Mouse (Mus musculus) lung, embryonic 15.5 days (tissue): ENCODE results near the gene Zfp69. TPM values are rescaled to one million over a fixed set of nuclear protein-coding genes. Genes with fewer than 3 reads are reported as not detected.

ENCODE experiments used
- ATAC-seq: fragments of 200-750 bp; cut with Nextera tagmentation; 2 replicates; pipeline ENCODE4 v1.8.0; 2017; ENCODE audit warnings: moderate number of reproducible peaks, borderline replicate concordance; ENCODE audit not compliant: low FRiP score, low TSS enrichment; ENCODE audit errors: extremely low read depth
- H3K27ac ChIP-seq: fragments of 300-500 bp; sonication (generic); 2 replicates; pipeline ENCODE4 v1.5.1; 2015; ENCODE audit warnings: moderate library complexity, mild to moderate bottlenecking, inconsistent platforms
- H3K27me3 ChIP-seq: fragments of 300-500 bp; sonication (generic); 2 replicates; pipeline ENCODE4 v1.6.1; 2015; ENCODE audit warnings: inconsistent platforms
- H3K36me3 ChIP-seq: fragments of 300-500 bp; sonication (generic); 2 replicates; pipeline ENCODE4 v1.6.1; 2015; ENCODE audit warnings: inconsistent platforms
- H3K4me1 ChIP-seq: fragments of 300-500 bp; sonication (generic); 2 replicates; pipeline ENCODE4 v1.6.1; 2015; ENCODE audit warnings: inconsistent platforms
- H3K4me2 ChIP-seq: fragments of 300-500 bp; sonication (generic); 2 replicates; pipeline ENCODE4 v1.6.1; 2015; ENCODE audit warnings: inconsistent platforms, mild to moderate bottlenecking, moderate library complexity
- H3K4me3 ChIP-seq: fragments of 300-500 bp; sonication (generic); 2 replicates; pipeline ENCODE4 v1.5.1; 2015; ENCODE audit warnings: mild to moderate bottlenecking, inconsistent platforms
- H3K9ac ChIP-seq: fragments of 300-500 bp; sonication (generic); 2 replicates; pipeline ENCODE4 v1.6.1; 2015; ENCODE audit warnings: inconsistent platforms
- H3K9me3 ChIP-seq: fragments of 300-500 bp; sonication (generic); 2 replicates; pipeline ENCODE4 v1.6.1; 2016; ENCODE audit warnings: inconsistent platforms
- WGBS: fragments of 180-500 bp; shearing (Covaris S2); methylation state at CpG from one replicate; pipeline ENCODE4 v1.1.7; 2015; 5-methylcytosine and 5-hydroxymethylcytosine counted together
- polyA plus RNA-seq: library from polyadenylated mRNA; unstranded; fragments of >200 nt; fragmentation: Nextera tagmentation; extraction: Ambion mirVana; gene quantifications from 2 replicates; pipeline ENCODE4 v1.2.1, GENCODE M21; 2015

Gene Zfp69
- polyA plus RNA-seq, 1 experiment from 2014 or later: 10.0 TPM

DNA sequence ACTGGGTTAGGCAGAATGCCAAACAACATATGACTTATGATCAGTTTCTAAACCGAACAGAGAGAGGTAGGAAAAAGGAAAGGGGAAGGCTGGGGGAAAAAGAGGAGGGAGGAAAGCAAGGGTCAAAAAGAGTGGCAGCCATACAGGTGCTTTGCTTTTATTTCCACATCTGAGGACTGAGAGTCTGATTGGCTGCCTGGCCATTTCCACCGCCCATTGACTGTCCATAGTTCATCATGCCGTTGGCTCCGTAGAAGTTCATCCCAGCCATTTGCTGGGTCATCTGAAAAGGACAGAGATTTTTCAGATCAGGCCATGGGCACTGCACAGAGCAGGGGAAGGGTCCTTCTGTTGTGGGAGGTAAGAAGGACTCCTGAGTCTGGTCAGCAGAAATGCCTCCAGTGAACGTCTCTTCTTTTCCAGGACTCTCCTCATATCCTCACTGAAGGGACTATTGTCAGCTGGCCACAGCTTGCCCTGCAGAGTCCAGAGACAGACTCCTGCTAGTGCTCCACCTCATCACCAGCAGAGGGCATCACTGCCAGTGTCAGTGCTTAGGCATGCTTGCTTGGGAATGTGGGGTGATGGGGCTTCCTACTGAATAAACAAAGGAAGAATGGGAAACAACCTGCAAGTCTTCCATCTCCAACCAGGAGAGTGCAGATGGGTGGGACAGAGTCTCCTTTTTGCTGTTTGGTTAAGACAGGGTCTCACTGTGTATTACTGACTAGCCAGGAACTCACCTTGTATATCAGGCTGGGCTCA, 18.1 kb upstream of the Zfp69 start:
- Histone ChIP-seq H3K9ac (no peak overlapping the region), H3K36me3 (peaks cover 14% of the 10 kb centered on the region; the same call in 1 of the 2 replicates), H3K4me1 (no peaks in the 10 kb centered on the region), H3K9me3 (no peaks in the 10 kb centered on the region), H3K4me3 (no peak overlapping the region), H3K27me3 (no peaks in the 10 kb centered on the region), H3K27ac (no peak overlapping the region), H3K4me2 (no peak overlapping the region)
- ATAC-seq: 0 out of 2 replicates have a peak, but pooled peaks have one; percentile 35
- 60% methylated on average over 5 of the region's 5 CpGs for WGBS

DNA sequence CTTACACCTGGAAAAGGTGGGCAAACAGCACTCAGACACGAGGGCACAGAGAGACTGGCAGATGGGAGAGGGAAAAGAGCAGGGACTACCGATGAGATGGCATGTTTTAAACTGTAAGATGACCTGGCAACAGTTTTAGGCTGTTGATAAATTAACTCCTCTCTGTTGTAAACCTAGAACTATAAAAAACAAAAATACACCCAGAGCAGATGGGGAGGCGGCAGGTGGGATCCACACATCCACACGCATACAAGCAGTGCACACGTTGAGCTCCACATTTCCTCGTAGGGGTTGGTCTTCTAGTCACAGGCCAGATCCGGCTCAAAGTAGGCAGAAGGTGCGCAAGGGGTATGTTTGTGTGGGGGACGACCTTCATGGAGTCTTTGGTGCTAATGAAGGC, 17.0 kb upstream of the Zfp69 start:
- Histone ChIP-seq H3K4me2 (no peak overlapping the region), H3K9ac (no peak overlapping the region), H3K27me3 (no peaks in the 10 kb centered on the region), H3K36me3 (peaks cover 7% of the 10 kb centered on the region; the same call in 1 of the 2 replicates), H3K4me3 (no peak overlapping the region), H3K4me1 (no peaks in the 10 kb centered on the region), H3K9me3 (no peaks in the 10 kb centered on the region), H3K27ac (no peak overlapping the region)
- WGBS: 82% methylated on average over 9 of the region's 9 CpGs
- ATAC-seq: no peak

DNA sequence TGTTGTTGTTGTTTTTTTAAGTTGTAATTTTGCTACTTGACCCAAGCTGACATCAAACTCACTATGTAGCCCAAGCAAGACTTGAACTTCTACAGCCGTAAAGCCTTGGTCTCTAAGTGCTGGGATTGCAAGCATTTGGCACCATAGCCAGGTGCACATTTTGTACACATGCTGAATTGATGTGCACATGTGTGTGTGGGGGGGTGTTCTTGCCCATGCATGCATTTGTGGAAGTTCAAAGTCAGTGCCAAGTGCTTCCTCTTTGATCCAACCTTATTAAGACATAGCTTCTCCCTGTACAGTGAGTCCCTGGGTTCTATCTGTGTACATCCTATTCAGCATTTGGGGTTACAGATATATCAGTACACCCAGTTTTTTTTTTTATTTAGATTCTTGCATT, 4.1 kb upstream of the Zfp69 start:
- H3K4me2 ChIP-seq: no peak overlapping the region
- H3K4me1 ChIP-seq: peaks cover 3% of the 10 kb centered on the region; the same call in 1 of the 2 replicates
- ATAC-seq: no peak
- 81% methylated on average over 1 of the region's 1 CpGs for WGBS
- no peak overlapping the region for H3K9ac ChIP-seq
- no peak overlapping the region for H3K27ac ChIP-seq
- no peak overlapping the region for H3K4me3 ChIP-seq
- H3K9me3 ChIP-seq: no peaks in the 10 kb centered on the region
- no peaks in the 10 kb centered on the region for H3K27me3 ChIP-seq
- no peaks in the 10 kb centered on the region for H3K36me3 ChIP-seq

DNA sequence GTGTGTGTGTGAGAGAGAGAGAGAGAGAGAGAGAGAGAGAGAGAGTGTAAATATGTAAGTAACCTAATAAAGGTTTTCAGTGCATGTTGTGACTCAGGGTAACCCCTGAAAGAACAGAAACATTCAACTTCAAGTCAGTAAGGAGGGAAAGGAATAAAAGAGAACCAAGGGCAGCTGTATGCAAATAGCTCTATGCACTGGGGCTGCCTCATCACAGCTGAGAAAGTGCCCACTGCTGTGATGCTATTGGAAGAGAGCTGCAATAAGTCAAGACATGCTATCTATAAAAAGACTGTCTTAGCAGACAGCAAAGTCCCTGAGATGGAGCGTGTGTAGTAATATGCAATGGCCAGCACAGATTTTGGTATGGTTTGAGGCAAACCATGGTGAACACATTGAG, 2.2 kb upstream of the Zfp69 start:
- Histone ChIP-seq H3K4me1 (peaks cover 6% of the 10 kb centered on the region; the same call in 1 of the 2 replicates), H3K4me2 (no peak overlapping the region), H3K27ac (no peak overlapping the region), H3K36me3 (no peaks in the 10 kb centered on the region), H3K9me3 (no peaks in the 10 kb centered on the region), H3K4me3 (no peak overlapping the region), H3K9ac (no peak overlapping the region), H3K27me3 (no peaks in the 10 kb centered on the region)
- WGBS: 81% methylated on average over 1 of the region's 1 CpGs
- ATAC-seq: no peak

DNA sequence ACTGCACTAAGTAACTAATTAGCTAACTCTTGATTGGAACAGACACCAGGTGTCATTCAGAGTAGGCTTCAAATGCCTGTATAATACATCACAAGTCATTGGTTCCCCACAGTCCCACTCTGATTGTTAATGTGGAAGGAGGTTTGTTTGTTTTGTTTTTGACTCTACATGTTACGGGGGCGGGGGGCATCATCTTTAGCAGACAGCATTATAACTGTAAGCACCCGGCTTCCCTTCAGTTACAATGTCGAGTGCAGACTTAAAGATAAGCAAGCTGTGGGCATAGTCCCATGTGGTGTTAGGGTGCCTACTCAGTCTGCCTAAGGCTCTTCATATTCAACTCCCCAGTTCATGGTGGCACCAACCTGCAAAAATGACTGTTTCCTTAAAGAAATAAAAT, 1.5 kb upstream of the Zfp69 start:
- Histone ChIP-seq H3K9me3 (no peaks in the 10 kb centered on the region), H3K27me3 (no peaks in the 10 kb centered on the region), H3K27ac (no peak overlapping the region), H3K36me3 (no peaks in the 10 kb centered on the region), H3K4me1 (peaks cover 6% of the 10 kb centered on the region; the same call in 1 of the 2 replicates), H3K4me2 (no peak overlapping the region), H3K9ac (no peak overlapping the region), H3K4me3 (no peak overlapping the region)
- WGBS: 64% methylated on average over 4 of the region's 4 CpGs
- ATAC-seq: no peak

DNA sequence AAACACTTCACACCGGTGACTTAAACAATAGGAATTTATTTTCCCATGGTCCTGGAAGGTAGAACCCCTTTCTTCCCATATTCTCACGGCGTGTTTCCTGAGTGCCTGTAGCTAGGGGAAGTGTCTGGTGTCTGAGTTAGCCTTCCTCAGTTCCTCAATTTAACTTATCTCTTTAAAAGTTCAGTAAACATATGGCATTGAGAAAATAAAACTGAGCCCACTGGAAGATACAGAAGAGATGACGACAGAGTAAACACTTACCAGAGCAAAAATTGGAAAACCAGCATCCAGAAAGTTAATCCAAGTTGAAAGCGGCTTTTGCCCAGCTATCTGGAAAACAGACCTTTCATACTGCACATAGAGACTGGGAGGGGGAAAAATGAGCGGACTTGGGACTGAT, 664 bp upstream of the Zfp69 start:
- peaks cover 3% of the 10 kb centered on the region; the same call in 1 of the 2 replicates for H3K36me3 ChIP-seq
- peak overlapping the region; percentile 83 for H3K9ac ChIP-seq
- peaks cover 6% of the 10 kb centered on the region; the same call in 1 of the 2 replicates for H3K4me1 ChIP-seq
- no peaks in the 10 kb centered on the region for H3K27me3 ChIP-seq
- ATAC-seq: no peak
- peak overlapping the region; percentile 85; the same call in 1 of the 2 replicates for H3K27ac ChIP-seq
- H3K4me2 ChIP-seq: peak overlapping the region; percentile 80
- no peaks in the 10 kb centered on the region for H3K9me3 ChIP-seq
- 25% methylated on average over 6 of the region's 6 CpGs for WGBS
- H3K4me3 ChIP-seq: peak overlapping the region; percentile 82

DNA sequence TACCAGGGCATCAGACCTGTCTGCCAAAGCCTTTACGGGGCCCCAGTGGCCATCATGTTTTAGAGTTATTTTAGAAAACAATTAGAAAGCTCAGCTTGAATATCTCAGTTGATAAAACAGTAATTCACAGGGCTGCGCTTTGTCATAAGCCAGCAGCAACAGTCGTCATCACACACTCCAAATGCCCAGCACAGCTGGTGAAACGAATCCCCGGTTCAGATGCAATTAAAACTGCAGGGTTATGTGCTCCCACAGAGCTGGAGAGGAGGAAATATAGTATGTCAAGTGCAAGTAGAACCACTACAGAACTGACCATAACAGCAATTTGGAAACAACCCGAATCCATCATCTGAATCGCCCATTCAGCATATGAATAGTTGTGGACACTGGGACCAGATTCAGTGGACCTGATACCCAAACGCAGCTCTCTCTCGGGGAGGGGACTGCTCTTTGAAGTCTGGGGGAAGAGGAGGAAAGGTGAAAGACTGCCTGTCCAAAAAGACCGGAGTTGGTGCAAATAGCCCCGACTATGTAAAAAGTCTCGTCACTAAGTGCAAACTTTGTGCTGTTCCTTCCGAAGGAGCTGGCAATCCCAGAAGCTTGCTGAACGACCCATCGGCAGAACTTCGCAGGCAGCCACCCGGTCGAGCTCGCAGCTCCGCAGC, 604 bp downstream of the Zfp69 start:
- peak; percentile 15; the same call in 1 of the 2 replicates for ATAC-seq
- peaks cover 3% of the 10 kb centered on the region; the same call in 1 of the 2 replicates for H3K36me3 ChIP-seq
- H3K4me2 ChIP-seq: peak overlapping the region; percentile 80
- WGBS: 3% methylated on average over 20 of the region's 20 CpGs
- H3K27me3 ChIP-seq: no peaks in the 10 kb centered on the region
- H3K9ac ChIP-seq: peak overlapping the region; percentile 83
- H3K4me1 ChIP-seq: peaks cover 6% of the 10 kb centered on the region; the same call in 1 of the 2 replicates
- H3K9me3 ChIP-seq: no peaks in the 10 kb centered on the region
- peak overlapping the region; percentile 85 for H3K27ac ChIP-seq
- peak overlapping the region; percentile 82 for H3K4me3 ChIP-seq

DNA sequence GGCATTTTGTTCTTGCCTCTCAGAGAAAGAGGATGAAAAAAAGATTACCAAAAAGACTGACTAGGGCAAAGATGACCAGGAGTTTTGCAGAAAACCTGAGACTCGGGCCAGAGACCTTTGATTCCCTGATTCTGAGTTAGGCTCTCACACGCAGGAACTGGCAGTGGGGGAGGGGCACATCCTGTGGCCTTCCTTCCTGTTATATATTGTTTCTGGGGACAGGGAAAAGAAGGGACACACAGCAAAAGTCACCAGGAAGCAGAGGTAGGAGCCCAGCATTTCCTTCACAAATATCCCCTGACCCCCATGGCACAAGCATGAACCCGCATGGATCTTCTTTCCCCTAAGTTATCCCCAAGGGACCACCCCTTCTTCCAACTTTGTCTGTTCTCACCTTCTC, 2.6 kb downstream of the Zfp69 start:
- peaks cover 6% of the 10 kb centered on the region; the same call in 1 of the 2 replicates for H3K4me1 ChIP-seq
- H3K9ac ChIP-seq: no peak overlapping the region
- peak overlapping the region; percentile 80 for H3K4me2 ChIP-seq
- H3K27me3 ChIP-seq: no peaks in the 10 kb centered on the region
- WGBS: 53% methylated on average over 3 of the region's 3 CpGs
- ATAC-seq: no peak
- H3K4me3 ChIP-seq: no peak overlapping the region
- H3K9me3 ChIP-seq: no peaks in the 10 kb centered on the region
- peak overlapping the region; percentile 29 for H3K27ac ChIP-seq
- peaks cover 7% of the 10 kb centered on the region; the same call in 1 of the 2 replicates for H3K36me3 ChIP-seq

DNA sequence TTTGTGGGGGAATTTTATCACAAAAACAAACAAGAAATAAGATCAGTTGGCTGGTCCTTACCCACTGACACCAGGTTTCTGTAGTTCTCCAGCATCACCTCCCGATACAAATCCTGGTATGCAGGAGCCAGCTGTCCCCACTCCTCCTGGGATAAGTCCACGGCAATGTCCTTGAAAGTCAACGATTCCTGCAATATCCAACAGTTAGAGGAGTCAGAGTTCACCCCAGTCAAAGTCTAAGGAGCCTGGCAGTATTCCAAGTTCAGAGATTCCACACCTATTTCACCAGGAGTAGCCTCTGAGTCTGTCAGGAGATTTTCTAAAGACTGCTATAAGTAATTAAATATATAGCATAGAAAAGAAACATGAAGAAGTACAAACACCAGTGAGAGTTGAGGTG, 16.5 kb downstream of the Zfp69 start:
- 66% methylated on average over 3 of the region's 3 CpGs for WGBS
- H3K36me3 ChIP-seq: peaks cover 13% of the 10 kb centered on the region; the same call in 1 of the 2 replicates

DNA sequence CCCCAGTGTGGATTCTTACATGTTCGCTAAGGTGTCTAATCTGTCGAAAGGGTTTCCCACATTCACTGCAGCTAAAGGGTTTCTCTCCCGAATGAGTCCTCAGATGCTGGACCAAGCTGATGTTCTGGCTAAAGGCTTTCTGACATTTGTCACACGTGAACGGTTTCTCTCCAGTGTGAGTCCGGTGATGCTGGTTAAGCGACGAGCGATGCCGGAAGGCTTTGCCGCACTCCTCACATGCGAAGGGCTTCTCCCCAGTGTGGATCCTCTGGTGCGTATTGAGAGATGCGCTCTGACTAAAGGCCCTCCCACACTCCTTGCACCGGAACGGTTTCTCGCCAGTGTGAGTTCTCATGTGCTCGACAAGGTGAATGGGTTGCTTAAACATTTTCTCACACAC, 20.8 kb downstream of the Zfp69 start:
- Histone ChIP-seq H3K4me1 (no peaks in the 10 kb centered on the region), H3K36me3 (peaks cover 13% of the 10 kb centered on the region; the same call in 1 of the 2 replicates)

More for the DNA sequence above, 16.5 kb downstream of the Zfp69 start:
- no peak overlapping the region for H3K27ac ChIP-seq
- H3K9ac ChIP-seq: no peak overlapping the region
- H3K27me3 ChIP-seq: no peaks in the 10 kb centered on the region
- no peak for ATAC-seq
- no peaks in the 10 kb centered on the region for H3K9me3 ChIP-seq
- H3K4me3 ChIP-seq: no peak overlapping the region
- H3K4me2 ChIP-seq: no peak overlapping the region
- no peaks in the 10 kb centered on the region for H3K4me1 ChIP-seq

DNA sequence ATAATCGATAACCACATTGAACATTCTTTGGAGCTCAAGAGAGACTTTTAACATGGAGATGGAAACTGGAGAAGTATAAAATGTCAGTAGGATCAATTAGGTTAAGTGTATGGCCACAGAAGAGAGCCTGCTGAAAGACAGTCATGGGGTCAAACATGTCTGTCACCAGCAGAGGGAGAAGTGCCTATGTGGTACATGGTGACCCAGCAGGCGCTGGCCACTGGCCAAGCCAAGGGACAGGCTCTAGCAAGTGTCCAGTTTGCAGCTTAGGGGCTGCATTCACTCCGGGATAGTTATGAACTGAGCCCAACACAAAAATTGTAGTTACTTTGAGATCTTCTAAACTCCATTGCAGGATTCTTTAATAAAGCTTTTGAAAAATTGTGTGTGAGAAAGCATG, 22.8 kb downstream of the Zfp69 start:
- 73% methylated on average over 3 of the region's 3 CpGs for WGBS
- no peak for ATAC-seq

More for the DNA sequence above, 20.8 kb downstream of the Zfp69 start:
- Histone ChIP-seq H3K27me3 (no peaks in the 10 kb centered on the region), H3K9me3 (no peaks in the 10 kb centered on the region), H3K4me3 (no peak overlapping the region), H3K4me2 (no peak overlapping the region), H3K27ac (no peak overlapping the region), H3K9ac (no peak overlapping the region)
- 94% methylated on average over 18 of the region's 18 CpGs for WGBS
- ATAC-seq: no peak

DNA sequence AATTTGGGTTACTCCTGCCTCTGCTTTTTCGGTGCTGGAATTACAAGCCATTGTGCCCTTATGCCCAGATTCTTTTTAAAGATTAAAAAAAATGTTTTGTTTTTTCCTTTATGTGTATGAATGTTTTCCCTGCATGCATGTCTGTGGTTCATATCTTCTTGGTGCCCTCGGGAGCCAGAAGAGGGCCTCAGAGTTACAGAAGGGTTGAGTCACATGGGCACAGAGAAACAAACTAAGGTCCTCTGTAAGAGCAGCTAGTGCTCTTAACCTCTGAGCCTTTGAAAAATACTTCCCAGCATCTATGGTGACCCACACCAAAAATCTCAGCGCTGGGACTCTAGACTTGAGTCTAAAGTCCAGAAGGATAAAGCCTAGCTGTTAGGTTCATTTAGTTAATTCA, 26.1 kb downstream of the Zfp69 start:
- Histone ChIP-seq H3K27me3 (no peaks in the 10 kb centered on the region), H3K36me3 (peaks cover 25% of the 10 kb centered on the region), H3K4me3 (peak overlapping the region; percentile 70), H3K9ac (peak overlapping the region; percentile 72; the same call in 1 of the 2 replicates), H3K4me2 (peak overlapping the region; percentile 64), H3K27ac (peak overlapping the region; percentile 81), H3K9me3 (no peaks in the 10 kb centered on the region), H3K4me1 (0 out of 2 replicates have a peak, but pooled peaks cover 4% of the 10 kb centered on the region)
- 0 out of 2 replicates have a peak, but pooled peaks have one; percentile 47 for ATAC-seq
- 15% methylated on average over 3 of the region's 3 CpGs for WGBS

More for the DNA sequence above, 22.8 kb downstream of the Zfp69 start:
- no peaks in the 10 kb centered on the region for H3K9me3 ChIP-seq
- peaks cover 10% of the 10 kb centered on the region; the same call in 1 of the 2 replicates for H3K36me3 ChIP-seq
- no peak overlapping the region for H3K4me3 ChIP-seq
- no peaks in the 10 kb centered on the region for H3K27me3 ChIP-seq
- H3K9ac ChIP-seq: no peak overlapping the region
- H3K4me1 ChIP-seq: 0 out of 2 replicates have a peak, but pooled peaks cover 4% of the 10 kb centered on the region
- no peak overlapping the region for H3K4me2 ChIP-seq
- H3K27ac ChIP-seq: no peak overlapping the region
